Mouse (Mus musculus) embryonic fibroblast, embryonic 13.5 days (primary cell): Measurements from ENCODE around the gene Anks1b.

Experiments used
- CTCF ChIP-seq: IDR thresholded peaks from 2 replicates; pipeline ENCODE4 v1.5.1; 2011; ENCODE audit warnings: mild to moderate bottlenecking, control low read depth, low read length, moderate library complexity, borderline replicate concordance; ENCODE audit not compliant: insufficient read depth
- POLR2A ChIP-seq: IDR thresholded peaks from 2 replicates; pipeline ENCODE4 v1.6.1; 2011; ENCODE audit warnings: low read depth, mild to moderate bottlenecking, control low read depth, low read length, moderate library complexity

DNA sequence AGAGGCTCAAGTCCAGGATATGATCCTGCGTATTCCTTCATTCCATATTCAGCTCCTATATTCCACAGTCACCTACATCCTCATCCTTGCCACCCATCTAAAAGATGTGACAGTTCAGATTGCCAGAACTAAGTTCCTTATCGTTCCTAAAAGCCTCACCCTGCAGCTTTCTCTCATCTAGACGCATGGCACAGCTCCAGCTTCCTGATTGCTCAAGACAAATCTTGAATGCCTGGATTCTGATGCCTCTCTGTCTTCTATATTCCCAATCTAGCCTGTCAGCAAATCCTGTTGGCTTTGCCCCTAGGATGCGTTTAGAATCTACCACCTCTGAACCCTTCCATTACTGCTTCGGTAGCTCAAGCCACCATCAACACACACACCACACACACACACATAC is 886.6 kb downstream of the Anks1b start:
- TF ChIP-seq POLR2A: no peak
- no peak for TF ChIP-seq CTCF
